Mouse (Mus musculus) right cerebral cortex, postnatal 4 days (tissue): Measurements from ENCODE around the gene Tmc7.

Source experiments
- DNase-seq: peaks from one replicate; pipeline ENCODE4 v3.0.0-alpha.2; 2022

Tmc7 gene

DNA sequence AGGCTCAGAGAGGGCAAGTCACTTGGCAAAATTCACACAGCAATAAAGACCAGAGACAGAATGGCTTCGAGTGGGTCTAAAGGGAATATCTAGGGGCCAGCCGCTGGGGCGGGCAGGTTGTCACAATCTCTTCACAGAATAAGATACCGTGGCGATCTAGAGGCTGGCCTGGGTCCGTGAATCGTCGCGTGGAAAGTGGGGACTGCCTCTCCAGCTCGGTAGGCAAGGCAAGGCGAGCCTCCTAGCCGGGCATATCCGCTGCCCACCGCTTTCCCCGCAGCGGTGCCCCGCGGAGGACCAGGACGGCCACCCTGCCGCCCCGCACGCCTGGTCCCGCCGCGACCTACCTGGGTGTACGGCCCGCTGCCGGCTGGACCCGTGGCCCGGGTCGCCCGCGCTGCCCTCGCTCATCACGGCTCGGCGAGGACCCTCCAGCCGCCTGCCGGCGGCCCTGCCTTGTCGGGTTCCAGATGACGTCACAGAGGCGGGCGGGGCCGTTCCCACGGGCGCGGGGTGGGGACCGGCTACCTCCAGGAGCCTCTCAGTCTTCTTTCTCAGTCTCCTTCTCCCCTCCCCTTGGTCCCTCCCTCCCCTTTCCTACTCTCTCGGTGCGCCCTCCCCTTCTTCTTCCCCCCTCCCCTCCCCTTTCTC, at the start of gene Tmc7:
Gene Tmc7 (minus strand): TSS at position 480 of the 651 bp plus-strand sequence.
- peak; percentile 81 for DNase-seq

DNA sequence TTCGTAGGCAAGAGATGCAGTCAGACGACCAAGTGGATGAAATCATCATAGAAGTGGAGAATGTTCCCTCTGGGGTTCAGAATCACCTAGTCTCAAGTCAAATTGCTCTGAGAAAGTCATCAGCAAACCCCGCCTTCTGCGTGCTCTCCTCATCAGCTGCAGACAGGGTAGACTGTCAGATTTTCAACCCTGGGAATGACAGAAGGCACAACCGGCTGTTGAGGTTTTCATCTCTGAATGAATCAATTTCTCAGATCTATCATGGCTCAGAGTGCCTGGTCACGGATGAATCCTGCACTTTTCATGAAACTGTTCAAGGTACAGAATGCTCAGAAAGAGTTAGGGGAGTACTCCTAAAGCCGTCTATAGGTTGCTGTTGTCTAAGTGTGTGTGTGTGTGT, 49.4 kb upstream of the Tmc7 start:
- DNase-seq = no peak

DNA sequence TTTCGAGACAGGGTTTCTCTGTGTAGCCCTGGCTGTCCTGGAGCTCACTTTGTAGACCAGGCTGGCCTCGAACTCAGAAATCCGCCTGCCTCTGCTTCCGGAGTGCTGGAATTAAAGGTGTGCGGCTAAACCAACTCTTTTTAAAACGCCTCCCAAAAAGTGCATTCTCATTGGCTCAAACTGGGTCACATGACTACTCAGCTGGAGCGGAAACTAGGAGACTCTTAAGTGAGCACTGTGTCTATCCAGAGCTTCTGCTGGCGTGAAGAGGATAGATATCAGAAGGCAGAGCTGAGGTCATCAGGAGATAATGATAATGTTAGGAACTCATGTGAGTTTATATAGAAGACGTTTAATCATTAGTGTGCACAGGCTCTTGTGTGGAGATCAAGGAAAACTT, 48.6 kb upstream of the Tmc7 start:
- DNase-seq = no peak

DNA sequence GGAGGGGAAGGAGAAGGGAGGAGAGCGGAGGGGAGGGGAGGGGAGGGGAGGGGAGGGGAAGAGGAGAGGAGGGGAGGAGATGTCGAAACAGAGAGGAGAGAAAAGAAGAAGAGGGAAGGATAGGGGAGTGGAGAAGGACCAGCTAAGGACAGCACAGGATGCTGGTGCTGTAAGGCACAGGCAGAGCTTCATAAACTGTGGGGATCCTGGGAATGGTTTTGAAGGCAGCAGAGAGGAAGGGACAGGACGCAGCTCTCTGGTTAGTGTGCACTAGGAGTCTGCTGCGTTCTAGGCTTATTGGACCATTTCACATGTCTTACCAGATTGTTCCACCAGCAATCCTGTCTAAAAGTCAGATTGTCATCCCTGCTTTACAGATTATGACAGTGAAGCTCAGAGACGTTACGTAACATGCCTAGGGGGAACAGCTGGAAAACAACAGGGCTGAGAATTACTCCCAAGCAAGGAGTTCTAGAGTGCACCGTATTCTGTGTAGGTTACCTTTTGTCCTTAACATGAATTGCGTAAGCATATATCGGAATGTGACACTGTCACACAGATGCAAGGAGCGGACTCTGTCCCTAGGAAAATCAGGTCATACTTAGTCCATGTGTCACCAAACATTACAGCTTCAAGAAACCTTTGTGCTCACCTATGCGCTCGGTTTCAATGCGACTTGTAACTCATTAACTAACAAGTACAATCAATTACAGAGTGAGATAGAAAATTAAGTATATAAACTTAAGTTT, 43.2 kb upstream of the Tmc7 start:
- DNase-seq = no peak

DNA sequence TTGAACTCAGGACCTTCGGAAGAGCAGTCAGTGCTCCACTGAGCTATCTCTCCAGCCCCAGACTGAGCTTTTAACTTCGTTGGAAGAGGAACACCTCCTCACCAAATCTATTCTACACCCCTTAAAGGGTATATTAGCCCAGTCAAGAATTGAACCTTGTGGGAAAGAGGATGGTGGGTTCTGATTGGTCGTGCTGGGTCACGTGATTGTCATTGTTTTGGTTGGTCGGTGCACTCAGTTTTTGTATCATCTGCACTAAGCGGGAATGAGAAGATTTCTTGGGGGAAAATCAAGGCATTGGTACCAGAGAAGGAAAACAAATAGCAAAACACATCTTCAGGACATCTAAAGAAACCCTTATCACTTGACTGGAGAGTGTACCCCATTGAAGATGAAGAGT, 36.6 kb upstream of the Tmc7 start:
- DNase-seq = no peak

DNA sequence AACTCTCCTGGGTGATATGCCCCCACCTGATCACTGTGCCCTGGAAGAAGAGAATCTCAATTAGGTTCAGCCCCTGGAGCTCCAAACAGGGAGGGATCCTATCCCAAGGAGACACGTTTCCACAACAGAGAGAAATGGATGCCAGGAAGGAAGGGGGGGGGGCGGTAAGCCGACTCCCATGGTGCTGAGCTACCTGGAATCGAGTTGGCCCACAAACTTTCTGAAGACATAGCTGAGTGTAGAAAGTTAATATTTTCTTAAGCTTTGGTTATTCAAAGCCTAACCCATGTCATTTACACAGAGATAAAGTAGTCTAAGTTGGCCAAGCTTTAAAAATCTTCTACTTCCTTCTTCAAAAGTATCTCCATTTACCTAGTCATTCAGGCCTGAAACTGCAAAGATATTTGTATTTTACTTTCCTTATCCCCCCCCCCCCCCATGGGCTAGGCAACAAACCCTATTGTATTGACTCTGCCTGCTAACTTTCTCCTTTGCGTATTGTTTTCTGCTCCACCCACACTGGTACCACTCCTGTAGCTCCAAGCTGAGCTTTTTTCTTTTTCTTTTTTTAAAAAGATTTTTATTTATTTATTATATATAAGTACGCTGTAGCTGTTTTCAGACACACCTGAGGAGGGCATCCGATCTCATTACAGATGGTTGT, 35.8 kb upstream of the Tmc7 start:
- no peak for DNase-seq

DNA sequence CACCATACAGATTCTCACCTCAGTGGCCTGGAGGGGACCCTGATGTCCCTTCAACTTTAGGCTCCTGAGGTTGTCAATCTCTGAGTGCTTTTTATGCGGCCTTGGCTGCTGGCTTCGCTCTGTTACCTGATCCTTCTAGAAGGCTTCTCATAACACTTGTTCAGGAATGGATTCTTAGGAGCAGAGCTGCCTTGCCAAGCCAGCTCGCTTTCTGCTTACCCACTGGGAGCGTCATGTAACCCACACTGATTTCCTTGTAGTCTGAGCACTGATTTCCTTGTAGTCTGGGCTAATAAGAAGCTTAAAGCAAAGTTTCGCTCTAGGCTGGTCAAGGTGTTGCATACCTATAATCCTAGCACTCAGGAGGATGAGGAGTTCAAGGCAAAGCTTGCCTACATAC, 33.6 kb upstream of the Tmc7 start:
- DNase-seq = no peak

DNA sequence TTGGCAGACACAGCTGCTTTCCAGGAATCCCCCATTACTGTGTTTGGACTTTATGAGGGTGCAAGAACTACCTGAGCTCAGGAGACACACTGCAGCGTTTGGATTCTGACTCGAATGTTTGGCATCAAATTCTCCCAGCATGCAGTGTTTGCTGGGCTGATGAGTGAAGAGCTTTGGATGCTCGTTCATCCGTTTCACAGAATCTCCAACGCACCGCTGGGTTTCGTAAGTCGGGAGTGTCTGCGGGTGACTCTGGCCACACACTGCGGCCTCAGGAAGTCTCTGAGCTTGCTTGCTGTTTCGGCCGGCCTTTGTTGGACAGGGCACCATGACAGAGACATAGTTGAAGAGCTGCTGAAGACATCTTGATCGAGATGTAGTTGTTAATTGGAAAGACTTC, 29.5 kb upstream of the Tmc7 start:
- no peak for DNase-seq

DNA sequence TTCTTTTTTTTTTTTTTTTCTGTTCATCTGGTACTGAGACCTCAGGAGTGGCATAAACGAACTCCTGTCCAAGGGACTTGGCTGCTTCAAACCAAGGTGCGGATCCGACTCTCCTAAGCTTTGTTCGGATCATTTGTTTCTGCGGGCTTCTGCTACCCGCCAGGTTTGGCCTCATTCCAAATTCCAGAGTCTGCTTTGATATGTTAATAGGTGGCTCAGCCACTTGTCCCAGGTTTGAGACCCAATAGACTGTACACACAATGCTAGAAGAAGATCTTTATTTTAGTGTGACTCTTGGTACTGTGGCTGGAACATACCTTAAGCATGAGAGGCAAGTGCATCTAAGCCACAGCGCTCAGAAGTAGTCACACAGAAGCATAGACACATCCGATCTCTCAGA, 27.4 kb upstream of the Tmc7 start:
- no peak for DNase-seq

DNA sequence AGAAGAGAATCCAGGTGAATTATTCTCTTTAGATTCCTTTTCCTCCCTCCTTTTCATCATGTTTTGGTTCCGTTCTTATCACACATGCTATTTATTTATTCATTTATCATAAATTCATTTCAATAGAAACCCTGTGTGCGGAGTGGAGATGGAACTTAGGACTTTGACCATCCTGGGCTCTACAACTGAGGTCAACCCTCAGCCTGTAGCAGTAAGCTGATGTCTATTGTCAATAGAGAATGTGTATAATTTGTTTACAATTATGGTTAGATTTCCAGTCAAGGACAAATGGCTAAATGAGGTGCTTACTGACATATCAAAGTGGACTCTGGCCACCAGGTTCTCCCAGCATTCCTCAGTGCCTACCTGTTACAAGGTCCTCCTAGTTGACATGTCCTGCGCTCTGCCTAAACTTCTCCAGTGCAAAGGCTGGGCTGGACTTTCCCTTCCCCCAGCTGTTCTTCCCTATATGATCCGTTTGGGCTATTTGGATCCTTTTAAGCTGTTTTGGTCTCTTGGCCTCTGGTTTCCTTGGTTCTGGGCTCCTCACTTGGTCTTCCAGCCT, 26.7 kb upstream of the Tmc7 start:
- DNase-seq = no peak

DNA sequence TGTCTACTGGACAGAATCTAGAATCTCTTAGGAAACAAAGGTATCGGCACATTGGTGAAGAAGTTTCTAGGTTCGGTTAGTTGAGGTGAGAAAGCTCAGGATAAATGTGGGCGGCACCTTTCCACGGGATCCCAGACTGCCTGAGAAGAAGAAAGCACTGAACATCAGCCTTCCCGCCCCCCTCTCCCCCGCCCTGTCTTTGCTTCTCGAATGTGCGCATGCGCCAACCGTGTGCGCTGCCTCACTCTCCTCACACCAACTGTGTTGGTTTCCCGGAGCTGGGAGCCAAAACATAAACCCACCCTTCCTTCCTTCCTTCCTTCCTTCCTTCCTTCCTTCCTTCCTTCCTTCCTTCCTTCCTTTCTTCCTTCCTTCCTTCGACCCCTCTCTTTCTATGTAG, 26.2 kb upstream of the Tmc7 start:
- DNase-seq = no peak

DNA sequence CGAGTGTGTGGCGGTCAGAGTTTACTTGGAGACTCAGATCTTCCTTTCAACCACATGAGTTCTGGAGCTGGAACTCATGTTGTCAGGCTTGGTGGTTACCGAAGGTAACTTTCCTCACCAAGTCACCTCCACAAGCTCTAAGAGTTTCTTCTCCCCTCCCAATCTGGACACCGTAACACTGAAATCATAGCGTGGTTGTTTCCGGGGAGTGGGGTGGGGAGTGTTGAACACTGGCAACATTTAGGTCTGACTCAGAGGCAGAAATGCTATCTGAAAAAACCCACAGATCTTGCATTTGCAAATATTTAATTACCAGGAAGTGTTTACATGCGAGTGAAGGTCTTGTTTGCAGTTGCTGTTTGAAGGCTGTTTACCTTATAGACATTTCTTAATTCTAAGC, 25.3 kb upstream of the Tmc7 start:
- no peak for DNase-seq

DNA sequence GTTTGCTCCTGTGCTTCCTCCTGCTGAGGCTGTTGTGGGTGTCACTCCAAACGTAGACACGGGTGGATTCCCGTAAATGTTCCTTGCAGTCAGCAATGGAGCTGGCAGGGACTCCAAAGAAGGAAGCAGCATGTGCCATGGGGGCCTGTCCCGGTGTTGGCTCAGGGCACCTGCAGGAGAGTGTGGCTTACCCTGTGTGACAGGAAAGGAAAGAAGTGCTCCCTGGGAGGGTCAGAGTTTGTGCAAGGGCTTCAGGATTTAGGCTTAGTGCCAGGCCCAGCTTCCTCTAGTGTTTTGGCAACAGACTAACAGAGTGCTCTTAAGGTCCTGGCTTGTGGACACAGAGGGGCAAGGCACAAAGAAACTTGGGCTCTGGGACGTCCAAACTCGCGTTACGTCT, 20.3 kb upstream of the Tmc7 start:
- DNase-seq = no peak

DNA sequence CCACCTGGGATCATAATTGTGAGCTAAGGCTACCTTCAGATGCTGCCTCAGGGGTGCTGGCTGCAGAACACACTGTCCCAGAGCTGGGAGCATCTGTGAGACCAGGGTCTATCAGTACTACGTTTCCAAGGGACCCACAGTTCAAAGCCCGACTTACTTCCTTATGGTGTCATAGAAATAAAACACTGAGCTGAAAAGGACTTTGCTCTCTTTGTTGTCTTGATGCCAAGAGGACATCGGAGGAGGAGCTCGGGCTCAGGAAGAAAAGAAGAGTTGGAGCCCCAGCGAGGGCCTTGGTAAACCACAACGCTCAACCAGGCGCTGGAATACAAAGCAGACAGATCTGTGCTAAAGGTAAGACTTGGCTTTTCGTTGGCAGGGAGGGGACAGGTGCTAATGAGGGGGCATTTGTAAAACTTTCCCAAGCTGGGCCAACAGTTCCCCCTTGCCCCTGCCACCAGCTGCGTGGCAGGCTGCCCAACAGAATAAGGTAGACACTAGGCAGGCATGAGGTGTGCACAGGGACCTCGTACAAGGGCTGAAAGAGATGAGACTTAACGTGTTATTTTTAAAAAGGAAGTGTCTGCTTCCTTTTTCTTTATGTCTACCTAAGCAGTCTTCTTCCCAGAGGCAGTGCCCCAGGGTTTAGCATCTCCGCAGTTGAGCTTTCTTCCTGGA, 15.6 kb upstream of the Tmc7 start:
- DNase-seq = no peak

DNA sequence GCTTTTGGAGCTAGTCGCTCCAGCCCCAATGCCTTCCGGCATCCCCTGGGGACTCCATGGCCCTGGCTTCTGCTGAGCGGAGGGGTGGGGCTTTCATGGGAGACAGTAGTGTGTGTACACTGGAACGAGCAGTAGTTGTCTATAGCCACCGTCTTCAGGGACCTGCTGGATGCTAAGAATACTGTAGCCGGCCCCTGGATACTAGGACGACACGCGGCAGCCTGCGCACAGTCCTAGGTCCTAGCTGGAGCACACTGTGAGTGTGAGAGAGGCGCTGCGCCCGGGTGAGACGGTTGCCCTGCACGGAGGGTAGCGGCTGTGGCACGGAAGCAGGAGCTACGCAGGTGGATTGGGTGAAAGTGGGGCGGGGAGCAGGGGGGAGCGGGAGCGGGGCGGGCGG, 12.7 kb upstream of the Tmc7 start, which contains the start of gene Tmc5:
Gene Tmc5 (plus strand): TSS at position 97 of the 400 bp plus-strand sequence.
- no peak for DNase-seq

DNA sequence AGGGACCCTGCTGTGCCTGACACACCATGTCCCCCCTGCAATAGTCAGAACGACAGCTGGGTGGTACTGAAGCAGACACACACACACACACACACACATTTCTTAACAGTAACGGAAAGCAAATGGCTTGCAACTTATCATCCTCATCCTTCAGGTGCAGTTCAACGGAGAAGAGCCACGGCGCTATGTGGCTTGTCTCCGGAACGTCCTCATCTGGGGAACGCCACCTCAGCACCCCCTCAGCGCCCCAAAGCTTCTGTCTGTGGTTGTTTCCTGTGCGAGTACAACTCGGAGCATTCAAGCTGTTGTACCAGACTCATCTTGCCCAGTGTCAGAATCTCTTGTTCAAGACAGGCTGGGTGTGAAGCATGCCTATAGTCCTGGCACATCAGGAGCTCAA, 11.7 kb upstream of the Tmc7 start:
- DNase-seq = no peak

DNA sequence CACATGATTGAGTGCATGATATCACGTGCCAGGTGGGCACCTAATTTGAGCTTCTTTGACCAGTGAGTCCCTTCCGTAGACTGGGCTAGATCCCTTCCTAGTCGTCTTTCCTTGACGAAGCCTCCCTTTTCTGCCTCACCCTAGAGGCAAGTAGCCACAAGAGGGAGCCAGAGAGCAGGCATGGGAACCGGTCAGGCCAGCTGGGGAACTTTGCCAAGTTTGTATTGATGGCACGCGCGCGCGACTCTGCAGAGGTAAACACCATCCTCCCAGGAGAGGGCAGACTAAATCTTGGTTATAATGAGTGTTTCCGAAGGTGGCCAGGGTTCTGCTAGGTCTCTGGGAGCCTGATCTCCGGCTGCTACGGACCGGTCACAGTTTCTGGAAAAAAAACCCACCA, 10.7 kb upstream of the Tmc7 start:
- DNase-seq = peak; percentile 99

DNA sequence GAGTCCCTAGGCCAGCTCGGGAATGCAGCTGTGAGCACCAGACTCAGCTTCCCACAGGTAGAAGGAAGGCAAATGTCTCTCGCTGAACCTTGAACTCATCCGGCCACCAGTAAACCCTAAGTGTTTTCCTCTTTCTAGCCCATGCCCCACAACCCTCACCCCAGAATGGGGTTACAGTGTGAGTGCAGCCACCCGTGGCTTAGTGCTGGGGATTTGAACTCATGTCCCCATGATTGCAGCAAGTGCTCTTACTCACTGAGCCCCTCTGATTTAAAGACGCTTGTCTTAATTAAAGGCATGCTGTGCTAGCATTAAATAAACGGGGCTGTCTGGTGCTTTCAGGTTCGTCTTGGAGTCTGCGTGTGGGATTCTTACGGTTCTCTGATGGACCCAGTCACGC, 10.1 kb upstream of the Tmc7 start:
- DNase-seq = no peak

DNA sequence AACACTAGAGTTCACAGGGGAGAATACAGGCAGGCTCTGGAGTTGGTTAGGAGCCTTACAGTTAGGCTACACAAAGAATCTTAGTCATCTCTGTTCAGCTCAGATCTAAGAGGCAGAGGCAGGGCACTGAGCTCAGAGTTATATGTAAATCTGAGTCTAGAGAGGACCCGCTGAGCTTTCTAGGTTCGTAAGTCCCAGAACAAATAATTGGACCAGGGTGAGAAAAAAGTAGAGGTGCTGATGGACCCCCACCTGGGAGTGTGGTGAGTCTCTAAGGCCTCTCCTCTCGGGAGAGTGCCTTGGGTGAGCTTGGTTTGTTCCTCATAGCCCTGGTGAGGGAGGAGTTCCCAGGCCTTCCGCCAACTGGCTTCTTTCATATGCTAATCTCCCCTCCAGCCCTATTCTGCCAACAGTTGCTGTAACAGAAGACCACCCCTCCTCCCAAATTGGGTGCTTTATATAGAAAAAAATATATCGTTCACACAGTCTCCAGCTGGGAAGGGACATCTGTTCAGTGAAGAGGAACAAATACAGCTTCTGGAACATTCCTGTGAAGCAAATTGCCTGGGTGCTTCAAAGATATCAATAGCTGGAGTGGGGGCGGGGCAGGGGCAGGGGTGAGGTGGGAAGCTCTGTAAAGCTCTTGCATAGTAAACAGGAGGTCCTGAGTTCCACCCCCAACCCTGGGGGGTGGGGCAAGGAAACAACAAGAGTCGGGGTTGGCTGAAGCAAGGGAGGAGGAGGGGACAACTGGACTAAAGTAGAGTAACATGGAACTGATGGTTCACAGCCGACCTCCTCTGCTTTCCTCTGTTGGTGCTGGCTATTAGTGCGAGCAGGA, 9.3 kb upstream of the Tmc7 start:
- peak; percentile 83 for DNase-seq

DNA sequence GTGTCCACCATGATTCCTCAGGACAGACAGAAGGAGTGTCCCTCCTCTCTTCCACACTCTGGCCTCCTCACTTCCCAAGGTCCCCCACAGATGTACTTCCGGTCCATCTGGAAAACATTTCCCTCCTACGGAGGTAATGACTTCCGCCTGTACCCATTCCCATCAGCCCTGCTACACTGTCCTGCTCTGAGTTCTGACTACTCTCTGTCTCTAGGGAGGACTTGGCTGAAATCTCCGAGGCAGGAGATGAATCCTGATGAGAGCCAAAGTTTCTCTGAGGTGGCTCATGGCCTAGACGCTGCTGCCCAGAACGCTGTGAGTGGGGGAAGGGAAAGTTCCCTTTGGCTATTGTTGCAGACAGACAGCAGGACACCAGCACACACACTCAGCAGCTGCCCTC, 7.6 kb upstream of the Tmc7 start:
- no peak for DNase-seq

DNA sequence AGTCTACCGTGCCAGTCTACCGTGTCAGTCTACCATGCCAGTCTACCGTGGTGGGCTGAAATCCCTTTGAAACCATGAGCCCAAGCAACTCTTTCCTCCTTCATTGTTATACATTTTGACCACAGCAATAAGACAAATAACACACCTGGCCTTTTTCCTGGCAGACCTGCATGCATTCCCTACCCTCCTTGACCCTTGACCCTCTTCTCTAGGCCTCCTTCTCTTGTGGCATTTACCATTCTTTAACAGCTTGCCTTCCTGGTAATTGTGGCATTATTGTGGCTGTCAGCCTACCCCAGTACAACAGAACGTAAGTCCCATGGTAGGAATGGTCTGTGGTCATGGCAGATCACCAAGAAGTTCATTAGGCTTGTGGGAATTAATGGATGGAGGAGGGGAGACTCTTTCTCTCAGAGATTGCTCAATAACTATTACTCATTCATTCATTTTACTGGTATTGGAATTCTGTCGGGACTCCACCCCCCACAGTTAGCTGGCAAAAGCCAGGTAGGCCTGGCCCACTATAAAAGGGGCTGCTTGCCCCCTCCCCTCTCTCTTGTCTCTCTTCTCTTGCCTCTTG, 6.3 kb upstream of the Tmc7 start:
- no peak for DNase-seq

DNA sequence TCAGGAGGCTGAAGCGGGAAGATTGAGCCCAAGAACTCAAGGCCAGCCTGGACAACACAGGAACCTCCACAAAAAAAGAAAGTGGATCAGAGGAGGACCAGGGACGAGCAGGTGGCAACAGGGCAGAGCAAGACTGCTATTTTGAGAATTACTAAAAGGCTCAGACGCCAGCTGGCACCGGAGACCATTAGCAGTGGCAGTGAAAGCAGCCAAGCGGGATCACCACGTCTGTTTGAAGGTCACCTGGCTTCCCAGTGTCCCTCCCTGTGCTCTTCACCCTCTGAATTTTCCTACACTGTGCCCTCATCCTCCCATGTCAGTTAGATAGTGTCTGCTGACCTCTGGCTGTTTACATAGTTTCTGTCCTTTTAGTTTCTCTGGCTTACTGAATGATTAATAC, 1.3 kb upstream of the Tmc7 start:
- DNase-seq = no peak
